Mouse (Mus musculus) brain, embryonic 14.5 days (tissue): ENCODE data around the gene Mymk.

Experiments
- CTCF ChIP-seq: fragments of 200-500 bp; IDR thresholded peaks from 2 replicates; pipeline ENCODE4 v1.5.1; 2012; ENCODE audit warnings: inconsistent platforms, mild to moderate bottlenecking, moderate library complexity, borderline replicate concordance; ENCODE audit not compliant: insufficient read depth, insufficient read length; ENCODE audit errors: extremely low read depth
- POLR2A ChIP-seq: fragments of 200-500 bp; IDR thresholded peaks from 2 replicates; pipeline ENCODE4 v1.6.1; 2012; ENCODE audit warnings: mild to moderate bottlenecking, inconsistent platforms, borderline replicate concordance; ENCODE audit not compliant: poor library complexity, insufficient read depth, insufficient read length, severe bottlenecking; ENCODE audit errors: extremely low read depth

- no peak for TF ChIP-seq CTCF
- no peak for TF ChIP-seq POLR2A
These were observed 36.2 kb upstream of the Mymk start for GRCm38 (mm10) chr2:27108144-27108543.
